Mouse (Mus musculus): ENCODE results near the gene Guca2a. TPM values are rescaled to one million over a fixed set of nuclear protein-coding genes. Genes with fewer than 3 reads are reported as not detected.

Guca2a gene
- polyA plus RNA-seq, 1 experiment = not detected

GRCm38 (mm10) chr4:119668596-119668995 is 31.1 kb downstream of the Guca2a start:
- TF ChIP-seq GATA1 (IDR thresholded peaks at IDR 0.05; ENCODE audit: low read length) = no peak

DNA sequence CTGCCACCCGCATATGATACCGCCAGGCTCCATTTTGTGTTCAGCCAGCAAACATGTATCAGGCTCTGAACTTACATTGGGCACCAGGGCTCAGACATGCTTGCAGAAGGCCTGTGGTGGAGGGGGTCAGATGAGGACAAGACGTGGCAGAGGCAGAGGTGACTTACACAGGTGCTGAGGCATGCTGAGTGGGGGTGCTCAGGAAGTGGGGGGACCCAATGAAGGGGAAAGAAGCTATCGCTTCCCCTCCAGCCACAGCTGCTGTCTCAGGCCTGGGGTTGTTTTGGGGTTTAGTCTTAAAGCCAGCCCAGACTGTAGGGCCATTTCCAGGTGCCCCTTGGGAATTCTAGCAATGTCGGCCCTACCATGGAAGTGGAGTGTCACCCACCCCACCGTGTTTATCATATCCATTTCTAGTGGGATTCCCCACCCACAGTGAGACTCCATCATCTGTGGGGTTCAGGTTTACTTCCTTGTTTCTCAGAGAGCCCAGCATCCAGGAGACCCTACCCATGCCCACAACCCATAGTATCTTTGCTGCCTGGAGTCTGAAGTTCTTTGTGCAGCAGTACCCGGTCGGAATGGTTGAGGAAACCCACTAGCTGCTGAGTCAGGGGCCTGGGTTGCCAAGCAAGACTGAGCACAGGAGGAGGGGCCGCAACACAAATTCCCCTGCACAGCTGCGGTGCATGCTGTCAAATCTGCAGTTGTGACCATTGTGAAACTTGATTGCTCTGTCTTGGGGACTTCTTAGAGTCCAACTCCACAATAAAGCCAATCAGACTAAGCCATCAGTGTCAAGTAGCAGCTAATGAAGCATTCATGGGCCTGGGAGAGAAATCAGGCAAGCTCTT is 32.1 kb downstream of the Guca2a start:
- TF ChIP-seq GATA1 (IDR thresholded peaks at IDR 0.05; ENCODE audit: low read length) = no peak

DNA sequence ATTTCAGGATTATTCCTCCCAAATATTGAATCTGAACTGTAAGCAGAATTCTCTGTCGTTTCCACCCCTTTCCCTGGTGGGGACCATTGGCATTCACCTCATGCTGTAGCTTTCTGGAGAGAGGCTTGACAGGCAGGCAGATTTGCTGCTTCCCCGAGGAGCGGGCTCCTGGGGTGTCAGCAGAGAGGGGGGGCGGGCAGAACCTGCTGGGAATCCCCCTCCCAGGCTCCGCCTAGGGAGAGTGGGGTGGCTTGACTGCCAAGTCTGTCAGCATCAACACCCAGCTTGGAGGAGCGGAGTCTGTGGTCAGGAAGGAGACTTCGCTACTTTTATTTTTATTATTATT is 32.7 kb downstream of the Guca2a start:
- no peak for TF ChIP-seq GATA1 (IDR thresholded peaks at IDR 0.05; ENCODE audit: low read length)

- TF ChIP-seq GATA1 (IDR thresholded peaks at IDR 0.05; ENCODE audit: low read length) = no peak
Measured at GRCm38 (mm10) chr4:119670736-119671135, 33.2 kb downstream of the Guca2a start.

DNA sequence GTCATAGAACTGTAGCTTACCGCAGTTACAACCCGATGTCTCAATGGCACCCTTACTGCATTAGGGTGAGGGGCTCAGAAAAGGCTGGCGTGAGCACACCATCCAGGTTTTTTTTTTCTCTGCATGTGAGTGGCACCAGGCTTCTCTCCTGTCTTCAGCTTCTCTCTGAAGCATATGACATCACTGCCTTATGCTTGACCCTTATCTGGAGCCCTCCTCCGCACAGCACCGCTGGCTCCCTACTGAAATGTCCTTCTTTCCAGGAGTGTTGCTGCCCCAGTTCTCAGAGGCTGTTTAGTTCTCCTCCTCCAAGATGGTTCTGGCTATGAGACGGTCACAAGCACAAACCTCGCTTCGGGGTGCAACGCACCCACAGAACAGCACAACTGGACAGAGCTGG is 33.7 kb downstream of the Guca2a start:
- TF ChIP-seq GATA1 (IDR thresholded peaks at IDR 0.05; ENCODE audit: low read length) = no peak

GRCm38 (mm10) chr4:119672685-119673084 is 35.2 kb downstream of the Guca2a start:
- no peak for TF ChIP-seq GATA1 (IDR thresholded peaks at IDR 0.05; ENCODE audit: low read length)

DNA sequence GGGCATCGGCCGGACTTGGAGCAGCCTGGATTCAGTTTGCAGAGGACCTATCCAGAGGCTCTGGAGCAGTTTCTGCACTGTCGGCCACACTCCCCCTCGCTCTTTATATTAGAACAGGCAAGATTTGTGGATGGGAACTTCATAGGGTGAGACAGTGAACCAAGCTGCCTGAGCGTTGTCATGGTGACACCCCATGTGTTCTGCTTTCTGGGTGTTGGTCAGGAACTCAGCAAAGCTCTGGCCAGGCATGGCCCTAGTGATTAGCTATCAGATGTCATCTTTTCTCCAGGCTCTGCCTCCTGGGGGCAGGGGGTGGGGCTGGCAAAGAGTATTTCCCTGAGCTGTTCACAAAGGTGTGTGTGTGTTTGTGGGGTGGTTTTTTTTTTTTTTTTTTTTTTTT is 45.1 kb downstream of the Guca2a start:
- no peak for TF ChIP-seq GATA1 (IDR thresholded peaks at IDR 0.05; ENCODE audit: low read length)

DNA sequence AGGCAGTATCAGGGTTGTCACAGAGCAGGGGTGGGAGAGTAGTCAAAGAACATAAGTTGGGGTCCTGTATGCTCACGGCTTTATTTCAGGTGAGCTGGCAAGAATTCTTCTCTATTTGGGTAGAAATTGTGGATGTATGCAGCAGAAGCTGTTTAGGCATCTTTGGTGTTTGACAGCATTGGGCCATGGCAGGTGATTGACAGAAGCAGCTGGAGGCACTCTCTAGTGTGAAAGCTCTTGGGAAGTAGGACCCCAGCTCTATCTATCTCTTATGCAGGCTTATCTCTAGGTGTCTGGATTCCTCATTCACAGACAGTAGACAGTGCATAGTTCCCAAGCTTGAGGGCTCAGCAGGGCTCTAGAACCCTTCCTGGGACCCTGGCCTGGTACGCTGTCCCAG is 48.2 kb downstream of the Guca2a start:
- TF ChIP-seq GATA1 (IDR thresholded peaks at IDR 0.05; ENCODE audit: low read length) = no peak

Other genes with a start within 250 kb of the Guca2a start
- gene Ccdc30, start 222.2 kb upstream of the Guca2a start, polyA plus RNA-seq (2012) = not detected in 2 replicates
- 15.0 and 15.6 TPM in 2 replicates for gene Ppcs, start 215.3 kb upstream of the Guca2a start, polyA plus RNA-seq (2012)
- gene Zmynd12, start 214.9 kb upstream of the Guca2a start, polyA plus RNA-seq (2012) = 0.09 and 0.14 TPM in 2 replicates
- not detected in 2 replicates for gene Rimkla, start 145.1 kb upstream of the Guca2a start, polyA plus RNA-seq (2012)
- gene Foxj3, start 100.7 kb upstream of the Guca2a start, polyA plus RNA-seq (2012) = 12.7 and 13.9 TPM in 2 replicates
- gene Frg2f1, start 98.2 kb upstream of the Guca2a start, polyA plus RNA-seq (2012) = 5.6 and 11.9 TPM in 2 replicates
- not detected in 2 replicates for gene Guca2b, start 21.2 kb downstream of the Guca2a start, polyA plus RNA-seq (2012)
- gene Hivep3, start 96.1 kb downstream of the Guca2a start, polyA plus RNA-seq (2012) = not detected in 2 replicates